Mouse (Mus musculus) liver, embryonic 14.5 days (tissue): ENCODE results near the gene Cldn7.

Experiments used
- CTCF ChIP-seq: IDR thresholded peaks from 2 replicates; pipeline ENCODE4 v1.5.1; 2016; ENCODE audit warnings: antibody characterized with exemption, low read depth, control low read depth
- EP300 ChIP-seq: IDR thresholded peaks from 2 replicates; pipeline ENCODE4 v1.6.1; 2016; ENCODE audit warnings: antibody characterized with exemption, low read depth

GRCm38 (mm10) chr11:70015677-70016076, 51.1 kb downstream of the Cldn7 start:
- TF ChIP-seq CTCF (no peak), EP300 (no peak)
